Mouse (Mus musculus) myocyte (in vitro differentiated cells): ENCODE results near the gene Rbms1.

Source experiments
- E2F4 ChIP-seq: IDR thresholded peaks from one replicate; pipeline ENCODE4 v1.6.1; 2011; ENCODE audit warnings: mild to moderate bottlenecking, control low read depth, moderate library complexity; ENCODE audit not compliant: insufficient read depth
- MYOD1 ChIP-seq, 3 experiments: IDR thresholded peaks; one replicate each; pipeline ENCODE4 v1.6.1; 2011; ENCODE audit warnings: control low read depth in 2 of 3, low read depth in 2 of 3, mild to moderate bottlenecking in 2 of 3, moderate library complexity in 1 of 3; ENCODE audit not compliant: insufficient read length in 2 of 3, control insufficient read depth in 1 of 3
- POLR2A ChIP-seq: IDR thresholded peaks from one replicate; pipeline ENCODE4 v1.6.1; 2011; ENCODE audit warnings: low read depth, mild to moderate bottlenecking, control low read depth, moderate library complexity; ENCODE audit not compliant: insufficient read length
- POLR2AphosphoS2 ChIP-seq: IDR thresholded peaks from one replicate; pipeline ENCODE4 v1.6.1; 2011; ENCODE audit warnings: low read depth, control low read depth; ENCODE audit not compliant: insufficient read length
- REST ChIP-seq: IDR thresholded peaks from one replicate; pipeline ENCODE4 v1.6.1; 2011; ENCODE audit warnings: mild to moderate bottlenecking, control low read depth, moderate library complexity; ENCODE audit not compliant: insufficient read depth, insufficient read length
- USF1 ChIP-seq: IDR thresholded peaks from one replicate; pipeline ENCODE4 v1.6.1; 2011; ENCODE audit warnings: low read depth, mild to moderate bottlenecking, control low read depth, moderate library complexity

- no peak for TF ChIP-seq POLR2A
- no peak for TF ChIP-seq POLR2AphosphoS2
- no peak for TF ChIP-seq E2F4
- TF ChIP-seq REST, result no peak
- no peak for TF ChIP-seq USF1
- TF ChIP-seq MYOD1 (IDR thresholded peaks at IDR 0.05; ENCODE audit: control insufficient read depth in 1 of 3, insufficient read length in 2 of 3, low read depth in 2 of 3), result no peak
Measured at GRCm38 (mm10) chr2:60796969-60797669, 165.9 kb downstream of the Rbms1 start.
